Mouse (Mus musculus): ENCODE data around the gene Lrrn4.

Gene Lrrn4

GRCm38 (mm10) chr2:132880844-132881645 is at the start of gene Lrrn4:
Lrrn4 (minus strand) TSS chr2:132880891.
- in situ Hi-C loops (cut with MseI, MboI): no loop called here

GRCm38 (mm10) chr2:132928999-132929398 is 48.3 kb upstream of the Lrrn4 start:
- in situ Hi-C loops (cut with MseI, MboI): no loop called here

- in situ Hi-C loops (cut with MseI, MboI): no loop called here
These were observed 47.2 kb upstream of the Lrrn4 start for GRCm38 (mm10) chr2:132927871-132928270.

DNA sequence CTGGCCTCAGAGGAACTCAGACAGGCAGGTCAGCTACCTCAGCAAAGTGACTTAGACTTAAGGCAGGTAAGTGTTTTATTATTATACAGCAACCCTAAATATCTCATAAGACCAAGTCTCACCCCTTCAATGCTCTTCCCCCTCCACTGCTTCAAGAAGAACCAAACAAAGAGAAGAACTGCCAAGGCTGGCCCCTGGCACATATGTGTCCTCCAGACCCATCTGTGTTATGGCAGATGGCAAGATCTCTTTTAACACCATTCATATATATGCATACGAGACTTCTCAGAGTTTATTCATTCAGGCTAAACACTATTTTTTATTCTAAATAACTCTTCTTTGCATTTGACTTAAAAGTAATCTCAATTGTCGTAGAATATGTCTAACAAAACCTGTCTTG is 46.6 kb upstream of the Lrrn4 start:
- in situ Hi-C loops (cut with MseI, MboI): no loop called here

DNA sequence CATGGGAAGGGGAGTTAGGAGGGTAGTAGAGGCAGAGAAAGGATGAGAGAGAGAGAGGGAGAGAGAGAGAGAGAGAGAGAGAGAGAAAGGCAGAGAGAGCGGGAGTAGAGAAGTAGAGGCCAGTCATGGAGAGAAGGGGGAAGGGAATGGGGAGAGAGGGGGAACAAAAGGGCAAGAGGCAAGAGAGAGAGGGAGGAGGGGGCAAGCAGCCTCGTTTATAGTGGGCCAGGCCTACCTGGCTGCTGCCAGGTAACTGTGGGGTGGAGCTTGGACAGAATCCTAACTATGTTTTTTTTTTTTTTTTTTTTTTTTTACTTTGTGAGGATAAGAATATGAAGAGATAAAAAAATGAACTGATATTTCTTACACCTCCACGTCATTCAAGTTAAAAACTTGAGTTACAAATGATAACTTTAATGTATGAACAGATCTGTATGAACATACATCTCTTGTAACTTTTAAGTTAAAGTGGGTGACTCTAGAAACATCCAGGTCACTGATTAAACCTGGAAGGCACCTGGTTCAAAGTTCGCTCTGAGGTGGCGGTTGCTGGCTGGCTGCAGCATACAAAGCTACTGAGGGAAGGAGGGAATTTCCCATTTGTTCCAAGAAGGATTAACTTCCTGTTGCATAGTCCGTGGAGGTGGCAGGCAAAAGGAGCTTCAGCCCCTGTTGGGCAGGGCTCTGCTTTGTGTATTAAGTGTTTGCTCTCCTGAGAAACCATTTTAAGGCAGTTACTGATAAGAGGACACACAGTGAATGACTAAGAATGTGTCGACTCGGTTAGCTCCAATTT is 42.8 kb upstream of the Lrrn4 start:
- in situ Hi-C loops (cut with MseI, MboI): no loop called here

DNA sequence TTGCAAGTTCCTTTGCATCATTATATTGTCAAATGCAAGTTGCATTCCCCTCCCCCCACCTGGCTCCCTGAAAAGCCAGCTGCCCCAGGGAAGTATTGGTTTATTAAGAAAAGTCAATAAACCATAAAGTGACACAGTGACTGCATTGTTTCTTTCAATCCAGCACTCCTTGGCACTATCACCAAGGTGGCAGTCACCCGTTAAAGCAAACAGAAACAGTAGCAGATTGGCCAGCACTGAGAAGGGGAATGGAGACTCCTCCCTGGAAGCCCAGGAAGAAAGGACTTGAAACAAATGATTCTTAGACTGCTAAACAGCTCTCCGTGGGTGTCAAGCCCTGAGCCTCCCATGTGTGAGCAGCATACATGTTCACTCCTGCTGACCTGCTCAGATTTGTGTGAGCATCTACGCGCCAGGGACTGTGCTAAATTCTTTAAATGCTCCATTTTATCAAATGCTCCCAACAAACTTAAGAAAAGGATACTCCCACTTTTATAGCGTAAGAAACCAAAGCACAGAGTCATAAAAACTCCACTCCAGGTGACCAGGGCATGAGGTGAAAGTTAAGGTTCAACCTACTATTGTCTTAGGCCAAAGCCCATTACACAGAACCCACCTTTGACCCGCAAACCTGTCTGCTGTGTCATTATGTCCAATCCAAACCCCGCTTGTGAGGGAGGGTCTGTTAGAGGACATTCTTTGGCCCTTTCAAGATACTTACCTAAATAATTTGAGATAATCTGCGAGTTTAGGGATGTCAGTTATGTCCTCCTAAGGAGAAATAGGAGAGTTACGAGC is 41.6 kb upstream of the Lrrn4 start:
- in situ Hi-C loops (cut with MseI, MboI): no loop called here

GRCm38 (mm10) chr2:132914785-132915184 is 34.1 kb upstream of the Lrrn4 start:
- in situ Hi-C loops (cut with MseI, MboI): no loop called here

GRCm38 (mm10) chr2:132906763-132907162 is 26.1 kb upstream of the Lrrn4 start:
- in situ Hi-C loops (cut with MseI, MboI): loop anchor here in 1 of 2 experiments (10.0 kb wide), 1 partner anchor 62 kb away; the partner anchor contains the start of gene Crls1

DNA sequence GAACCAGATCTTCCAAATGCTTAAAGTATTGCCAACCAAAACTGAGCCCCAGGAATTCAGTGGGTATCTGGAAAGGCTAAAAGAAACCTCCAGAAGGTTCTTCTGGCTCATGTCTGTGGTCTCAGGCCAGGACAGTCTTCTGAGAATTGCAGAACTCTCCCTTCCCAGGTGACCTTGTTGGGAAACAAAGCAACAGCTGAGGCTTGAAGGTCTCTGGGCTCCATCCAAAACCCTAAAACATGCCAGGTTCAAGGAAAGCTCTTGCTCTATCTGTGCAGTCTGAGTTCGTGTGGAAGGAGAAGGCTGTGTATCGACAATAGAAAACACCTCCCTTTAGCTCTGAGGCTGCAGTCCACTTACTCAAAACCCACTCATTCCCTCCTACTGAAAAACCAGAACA is 24.3 kb upstream of the Lrrn4 start:
- in situ Hi-C loops (cut with MseI, MboI): loop anchor here in 1 of 2 experiments (10.0 kb wide), 1 partner anchor 60 kb away; the partner anchor contains the start of gene Crls1

DNA sequence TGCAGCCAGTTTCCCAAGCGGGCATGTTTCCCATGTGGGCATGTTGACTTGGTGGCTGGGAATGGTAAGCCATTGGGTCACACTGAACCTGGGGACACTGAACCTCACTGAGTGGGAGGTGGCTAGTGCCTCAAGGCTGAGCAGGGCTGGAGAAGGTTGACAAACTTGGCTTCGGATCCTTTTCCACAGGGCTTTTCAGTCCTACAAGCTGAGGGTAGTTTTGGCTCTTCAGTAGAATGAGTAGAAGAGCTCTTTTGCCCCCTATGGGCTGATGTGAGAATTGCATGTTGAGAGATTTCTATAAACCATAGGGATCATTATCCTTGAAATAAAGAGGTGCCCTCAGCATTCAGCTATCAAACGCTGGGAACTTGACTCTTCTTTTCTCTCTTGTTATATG is 22.8 kb upstream of the Lrrn4 start:
- in situ Hi-C loops (cut with MseI, MboI): loop anchor here in 1 of 2 experiments (10.0 kb wide), 1 partner anchor 59 kb away; the partner anchor contains the start of gene Crls1

DNA sequence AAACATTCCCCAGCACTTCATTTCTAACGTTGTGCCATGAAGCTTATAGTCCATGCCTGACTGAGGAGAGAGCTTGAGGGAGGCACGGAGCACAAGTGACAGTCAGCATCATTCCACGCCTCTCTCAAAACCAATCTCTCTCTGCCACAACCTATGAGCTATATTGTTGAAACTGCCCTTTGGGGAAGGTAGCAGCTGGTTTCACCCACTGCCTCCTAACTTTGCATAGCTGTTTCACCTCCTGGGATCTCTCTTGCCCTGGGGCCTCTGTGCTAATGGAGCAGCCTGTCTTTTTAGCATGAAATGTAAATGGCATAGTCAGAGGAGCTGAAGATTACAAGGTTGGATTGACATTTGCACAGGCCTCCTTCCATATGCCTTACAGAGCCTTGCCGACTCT is 21.4 kb upstream of the Lrrn4 start:
- in situ Hi-C loops (cut with MseI, MboI): loop anchor here in 1 of 2 experiments (10.0 kb wide), 1 partner anchor 57 kb away; the partner anchor contains the start of gene Crls1

DNA sequence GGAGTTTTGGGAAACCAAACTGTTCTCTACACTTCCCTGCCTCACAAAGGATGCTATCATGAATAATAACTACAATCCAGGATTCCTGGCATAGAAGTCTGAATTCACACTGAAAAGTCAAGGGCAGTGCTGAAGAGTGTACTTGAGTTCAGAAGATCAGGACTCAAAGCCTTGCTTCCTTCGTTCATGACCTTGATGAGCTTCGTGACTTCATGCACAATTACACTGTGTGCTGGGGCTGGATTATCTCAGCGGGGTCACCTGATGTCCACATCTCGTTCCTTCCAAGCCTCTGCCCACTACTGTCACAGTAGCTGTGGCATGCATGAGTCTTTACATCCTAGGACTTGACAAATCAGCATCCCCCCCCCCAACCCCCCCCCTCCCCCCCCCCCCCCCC is 20.9 kb upstream of the Lrrn4 start:
- in situ Hi-C loops (cut with MseI, MboI): loop anchor here in 1 of 2 experiments (10.0 kb wide), 1 partner anchor 57 kb away; the partner anchor contains the start of gene Crls1

DNA sequence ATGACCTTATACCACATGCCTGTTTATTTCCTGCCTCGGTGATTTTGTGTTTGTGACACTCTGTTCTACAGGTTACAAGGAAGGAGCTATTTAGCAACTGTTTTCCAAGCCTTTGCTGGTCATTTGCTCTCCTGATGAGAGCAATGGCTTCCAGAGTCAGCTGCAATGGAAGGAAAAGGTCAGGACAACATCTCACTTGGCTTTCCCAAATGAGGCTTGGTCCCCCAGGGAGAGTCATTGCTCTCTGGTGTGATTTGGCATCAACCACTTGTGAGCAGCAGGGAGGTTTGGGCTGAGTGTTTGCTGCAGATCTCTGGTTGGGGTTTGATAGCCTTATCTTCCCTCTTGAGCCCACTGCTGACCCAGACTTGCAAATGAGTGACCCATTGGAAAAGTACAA is 19.9 kb upstream of the Lrrn4 start:
- in situ Hi-C loops (cut with MseI, MboI): loop anchor here in 1 of 2 experiments (10.0 kb wide), 1 partner anchor 56 kb away; the partner anchor contains the start of gene Crls1

DNA sequence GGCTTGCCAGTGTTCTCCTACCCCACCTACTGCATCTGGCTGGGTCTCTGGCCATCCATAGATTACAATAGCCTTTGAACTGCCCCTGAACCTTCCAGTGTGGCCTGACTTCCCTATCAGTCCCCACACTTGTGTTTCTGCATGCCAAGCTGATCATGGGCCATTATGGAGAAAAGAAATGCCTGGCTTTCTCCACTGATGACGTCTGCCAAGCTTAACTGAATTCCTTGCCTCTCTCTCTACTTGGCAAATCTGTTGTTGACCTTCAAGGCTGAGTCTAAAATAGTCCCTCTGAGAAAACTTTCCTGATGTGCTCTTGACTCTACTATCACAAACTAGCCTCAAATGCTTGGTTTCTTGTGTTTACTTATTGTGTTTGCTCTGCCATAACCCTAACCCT is 17.5 kb upstream of the Lrrn4 start:
- in situ Hi-C loops (cut with MseI, MboI): no loop called here

GRCm38 (mm10) chr2:132893826-132894225 is 13.1 kb upstream of the Lrrn4 start:
- in situ Hi-C loops (cut with MseI, MboI): no loop called here

- in situ Hi-C loops (cut with MseI, MboI): no loop called here
These were observed 4.6 kb upstream of the Lrrn4 start for GRCm38 (mm10) chr2:132885312-132885711.

- in situ Hi-C loops (cut with MseI, MboI): no loop called here
These were observed 3.7 kb upstream of the Lrrn4 start for GRCm38 (mm10) chr2:132884303-132884967.

DNA sequence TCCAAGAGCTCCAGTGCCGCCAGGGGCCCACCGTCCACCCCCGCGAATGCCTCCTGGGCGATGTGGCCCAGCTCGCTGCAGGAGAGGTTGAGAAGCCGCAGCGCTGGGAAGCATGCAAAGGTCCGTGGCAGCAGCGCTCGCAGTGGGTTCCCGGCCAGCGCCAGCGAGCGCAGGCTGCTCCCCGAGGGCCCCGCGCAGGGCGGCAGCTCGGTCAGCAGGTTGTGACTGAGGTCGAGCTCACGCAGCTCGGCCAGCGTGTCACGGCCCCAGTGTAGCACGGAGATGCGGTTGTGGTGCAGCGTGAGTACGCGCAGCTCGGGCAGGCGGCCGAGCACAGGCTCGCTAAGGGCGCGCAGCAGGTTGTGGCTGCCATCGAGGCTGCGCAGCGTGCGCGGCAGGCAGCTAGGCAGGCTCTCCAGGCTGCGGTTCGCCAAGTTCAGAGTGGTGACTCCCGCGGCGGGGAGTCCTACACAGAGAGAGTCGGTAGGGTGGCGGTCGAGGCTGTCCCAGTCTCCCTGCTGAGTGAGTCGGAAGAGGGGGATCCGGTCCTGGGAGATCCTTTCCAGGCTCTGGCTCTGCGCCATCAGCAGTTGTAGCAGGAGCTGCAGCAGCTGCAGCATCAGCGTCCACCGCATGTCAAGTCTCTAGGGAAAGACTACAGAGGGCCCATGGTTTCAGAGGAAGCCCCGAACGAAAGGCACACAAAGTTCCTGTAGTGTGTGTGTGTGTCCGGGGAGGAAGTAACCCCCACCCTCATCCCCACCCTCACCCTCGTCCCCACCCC is 1.2 kb downstream of the Lrrn4 start:
- in situ Hi-C loops (cut with MseI, MboI): no loop called here

DNA sequence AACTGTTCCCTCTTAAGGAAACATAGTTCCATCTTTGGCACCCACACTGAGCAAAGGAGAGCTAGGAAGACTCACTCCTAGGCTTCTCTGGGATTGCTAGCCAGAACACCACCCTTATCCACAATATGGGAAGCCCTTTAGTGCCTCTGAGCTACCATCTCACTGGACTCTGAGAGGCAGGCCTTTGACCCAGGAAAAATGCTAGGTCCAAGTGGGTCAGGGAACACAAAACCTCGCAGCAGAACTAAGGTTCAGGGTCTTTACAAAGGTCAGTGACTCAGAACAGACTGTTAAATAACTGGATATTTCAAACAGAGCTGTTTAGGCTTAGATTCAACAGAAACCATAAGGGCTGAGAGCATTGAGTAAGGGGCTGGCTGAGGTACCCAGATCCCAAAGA is 3.7 kb downstream of the Lrrn4 start:
- in situ Hi-C loops (cut with MseI, MboI): no loop called here

- in situ Hi-C loops (cut with MseI, MboI): no loop called here
These were observed 6.9 kb downstream of the Lrrn4 start for GRCm38 (mm10) chr2:132873657-132874326.

All from mouse trophoblast stem cell (cell line).